Mouse (Mus musculus) embryonic facial prominence, embryonic 14.5 days (tissue): Measurements from ENCODE around the gene Frmpd4. TPM values are rescaled to one million over a fixed set of nuclear protein-coding genes. Genes with fewer than 3 reads are reported as not detected.

Source experiments
- ATAC-seq: fragments of 200-750 bp; cut with Nextera tagmentation; 2 replicates; pipeline ENCODE4 v1.8.0; 2017; ENCODE audit warnings: low read depth, moderate number of reproducible peaks, moderate TSS enrichment
- DNase-seq: peaks from one replicate; pipeline ENCODE4 v3.0.0-alpha.2; 2015; ENCODE audit warnings: low spot score
- H3K27ac ChIP-seq: fragments of 300-500 bp; sonication (generic); replicated peaks from 2 replicates; pipeline ENCODE4 v1.5.1; 2014; ENCODE audit warnings: low read depth, mild to moderate bottlenecking, low read length, moderate library complexity
- H3K27me3 ChIP-seq: fragments of 300-500 bp; sonication (generic); replicated peaks from 2 replicates; pipeline ENCODE4 v1.6.1; 2014; ENCODE audit warnings: low read length; ENCODE audit not compliant: control insufficient read depth, insufficient read depth
- H3K36me3 ChIP-seq: fragments of 300-500 bp; sonication (generic); 2 replicates; pipeline ENCODE4 v1.6.1; 2014; ENCODE audit warnings: low read length, mixed read lengths; ENCODE audit not compliant: control insufficient read depth, insufficient read depth
- H3K4me1 ChIP-seq: fragments of 300-500 bp; sonication (generic); 2 replicates; pipeline ENCODE4 v1.6.1; 2014; ENCODE audit warnings: antibody characterized with exemption, low read length; ENCODE audit not compliant: control insufficient read depth, insufficient read depth
- H3K4me2 ChIP-seq: fragments of 300-500 bp; sonication (generic); 2 replicates; pipeline ENCODE4 v1.6.1; 2014; ENCODE audit warnings: low read depth, mild to moderate bottlenecking, low read length, moderate library complexity, mixed read lengths
- H3K4me3 ChIP-seq: fragments of 300-500 bp; sonication (generic); 2 replicates; pipeline ENCODE4 v1.5.1; 2014; ENCODE audit warnings: low read depth, mild to moderate bottlenecking, low read length
- H3K9ac ChIP-seq: fragments of 300-500 bp; sonication (generic); 2 replicates; pipeline ENCODE4 v1.6.1; 2014; ENCODE audit warnings: low read depth, mild to moderate bottlenecking, low read length, moderate library complexity, mixed read lengths
- H3K9me3 ChIP-seq: fragments of 300-500 bp; sonication (generic); 2 replicates; pipeline ENCODE4 v1.6.1; 2016; ENCODE audit warnings: low read length; ENCODE audit not compliant: control insufficient read depth
- WGBS: fragments of 180-500 bp; shearing (Covaris S2); extraction: QIAGEN DNeasy Blood & Tissue Kit; methylation state at CpG from one replicate; pipeline ENCODE4 v1.1.7; 2014; 5-methylcytosine and 5-hydroxymethylcytosine counted together
- polyA plus RNA-seq: library from polyadenylated mRNA; unstranded; fragments of >200 nt; fragmentation: Nextera tagmentation; extraction: Ambion mirVana; gene quantifications from 2 replicates; pipeline ENCODE4 v1.2.1, GENCODE M21; 2014

Gene Frmpd4
- polyA plus RNA-seq, 1 experiment from 2014 or later: 0.72 TPM

DNA sequence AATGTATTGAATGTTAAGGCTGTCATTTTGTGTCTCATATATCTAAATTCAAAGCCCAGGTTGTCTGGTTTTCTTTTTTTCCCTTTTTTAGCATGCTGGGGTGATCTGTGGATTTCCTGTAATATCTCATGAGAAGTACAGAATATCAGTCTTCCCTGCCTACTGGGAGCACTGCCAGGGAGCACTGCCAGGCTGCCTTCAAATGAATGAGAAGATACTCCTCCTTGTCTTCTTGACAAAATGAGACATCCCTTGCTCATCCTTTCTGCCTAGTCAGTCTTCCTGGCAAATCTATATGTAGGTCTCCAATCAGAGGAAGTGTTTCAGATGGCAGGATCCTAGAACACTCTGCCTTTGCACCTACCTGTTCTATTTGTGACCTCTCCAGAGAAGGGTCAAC is 535.4 kb downstream of the Frmpd4 start:
- no peak for ATAC-seq
- H3K9ac ChIP-seq: no peak overlapping the region

DNA sequence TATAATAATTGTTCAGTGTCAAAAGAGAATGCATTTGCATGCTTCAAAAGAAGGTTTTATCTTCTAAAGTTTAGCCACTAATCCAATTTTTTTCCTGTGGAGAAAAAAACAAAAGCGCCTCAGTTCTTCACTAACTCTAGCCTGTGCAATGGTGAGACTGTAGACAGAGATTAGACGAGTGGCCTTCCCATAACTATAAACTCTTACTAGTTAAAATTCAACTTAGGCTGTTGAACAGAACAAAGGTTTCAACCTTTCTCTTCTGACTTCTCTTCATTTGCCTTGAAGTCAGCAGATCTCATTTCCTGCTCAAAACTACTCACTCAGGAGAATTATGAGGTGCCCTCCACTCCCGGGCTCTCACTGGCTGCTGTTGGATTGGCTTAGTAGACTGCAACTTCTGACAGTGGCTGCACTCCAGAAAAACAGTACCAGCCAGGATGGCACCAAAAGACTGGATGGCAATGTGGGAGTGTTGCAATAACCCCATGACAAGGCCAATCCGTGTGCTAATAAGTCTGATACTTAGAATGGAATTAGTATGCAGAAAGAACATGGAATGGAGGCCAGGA is 556.4 kb downstream of the Frmpd4 start:
- H3K36me3 ChIP-seq: no peaks in the 10 kb centered on the region
- H3K27ac ChIP-seq: no peak overlapping the region
- ATAC-seq (no peak), DNase-seq (no peak)
- H3K9ac ChIP-seq: no peak overlapping the region
- H3K4me2 ChIP-seq: no peak overlapping the region
- 84% methylated on average over 4 of the region's 4 CpGs for WGBS
- H3K27me3 ChIP-seq: peaks cover 14% of the 10 kb centered on the region
- H3K4me1 ChIP-seq: no peaks in the 10 kb centered on the region
- H3K4me3 ChIP-seq: no peak overlapping the region
- H3K9me3 ChIP-seq: no peaks in the 10 kb centered on the region

More for the DNA sequence above, 535.4 kb downstream of the Frmpd4 start:
- no peak overlapping the region for H3K4me2 ChIP-seq
- DNase-seq: no peak
- no peaks in the 10 kb centered on the region for H3K9me3 ChIP-seq
- H3K4me3 ChIP-seq: no peak overlapping the region
- H3K27me3 ChIP-seq: peaks cover 8% of the 10 kb centered on the region
- H3K4me1 ChIP-seq: no peaks in the 10 kb centered on the region
- H3K27ac ChIP-seq: no peak overlapping the region
- no peaks in the 10 kb centered on the region for H3K36me3 ChIP-seq

DNA sequence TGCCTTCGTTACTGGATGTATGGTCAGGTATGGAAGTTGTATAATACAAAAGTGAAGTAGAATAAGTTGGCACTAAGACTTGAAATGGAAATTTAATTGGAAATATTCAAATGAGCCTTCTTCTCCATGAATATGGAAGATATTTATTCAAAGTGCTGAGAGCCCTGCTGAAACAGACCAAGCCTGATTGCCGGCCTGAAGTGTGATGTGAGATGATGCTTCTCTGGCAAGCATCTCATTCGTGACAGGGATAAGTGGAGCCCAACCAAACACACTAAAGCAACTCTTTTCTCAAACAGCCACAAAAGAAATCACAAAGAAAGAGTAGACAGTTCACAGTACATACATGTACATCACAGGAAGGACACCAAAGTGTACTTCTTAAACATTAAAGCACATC is 559.2 kb downstream of the Frmpd4 start:
- no peak for ATAC-seq
- no peak overlapping the region for H3K4me3 ChIP-seq
- H3K9me3 ChIP-seq: no peaks in the 10 kb centered on the region
- no peaks in the 10 kb centered on the region for H3K4me1 ChIP-seq
- H3K27me3 ChIP-seq: peaks cover 11% of the 10 kb centered on the region; the same call in 1 of the 2 replicates
- no peak for DNase-seq
- no peak overlapping the region for H3K9ac ChIP-seq
- H3K4me2 ChIP-seq: no peak overlapping the region
- no peak overlapping the region for H3K27ac ChIP-seq
- H3K36me3 ChIP-seq: no peaks in the 10 kb centered on the region
- 80% methylated on average over 3 of the region's 3 CpGs for WGBS

DNA sequence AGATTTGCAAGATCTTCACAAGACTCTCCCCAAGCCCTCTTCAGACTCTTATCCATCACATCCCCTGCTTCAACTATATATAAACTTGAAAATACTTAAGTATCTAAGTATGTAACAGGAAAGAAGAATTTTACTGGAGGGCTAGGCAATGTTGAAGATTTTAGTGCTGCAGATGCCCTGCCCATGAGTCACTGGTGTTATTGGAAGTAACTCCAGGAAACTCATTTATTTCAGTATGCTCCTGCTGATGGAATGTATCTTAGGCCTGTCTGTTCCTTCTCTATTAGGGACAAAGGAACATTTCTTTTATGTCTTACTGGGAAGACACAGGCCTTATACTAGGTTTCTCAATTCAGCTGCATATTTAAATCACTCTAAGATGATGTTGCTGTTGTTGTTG is 592.2 kb downstream of the Frmpd4 start:
- no peak for ATAC-seq

DNA sequence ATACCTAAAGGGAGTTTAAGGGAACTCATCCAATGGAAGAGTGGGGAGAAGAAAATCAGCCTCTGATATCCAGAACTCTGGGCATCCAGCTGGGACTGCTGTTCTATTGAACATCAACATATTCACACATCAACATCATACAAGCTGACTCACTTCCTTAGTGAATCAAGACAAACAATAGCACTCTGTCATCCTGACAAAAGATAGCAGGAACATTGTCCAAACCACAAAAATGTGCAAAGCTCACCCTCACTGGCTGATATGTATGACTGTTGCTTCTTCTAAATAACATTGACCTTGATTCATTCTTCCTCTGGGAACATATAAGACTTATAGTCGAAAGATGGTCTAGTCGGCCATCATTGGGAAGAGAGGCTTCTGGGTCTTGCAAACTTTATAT is 625.8 kb downstream of the Frmpd4 start:
- H3K9ac ChIP-seq: no peak overlapping the region
- ATAC-seq: no peak
- no peak overlapping the region for H3K4me2 ChIP-seq
- H3K4me1 ChIP-seq: no peaks in the 10 kb centered on the region
- H3K9me3 ChIP-seq: no peaks in the 10 kb centered on the region
- WGBS: 86% methylated on average over 2 of the region's 2 CpGs
- H3K36me3 ChIP-seq: no peaks in the 10 kb centered on the region
- H3K4me3 ChIP-seq: no peak overlapping the region
- DNase-seq: peak; percentile 0
- H3K27me3 ChIP-seq: peaks cover 13% of the 10 kb centered on the region
- H3K27ac ChIP-seq: no peak overlapping the region

More for the DNA sequence above, 592.2 kb downstream of the Frmpd4 start:
- H3K36me3 ChIP-seq: no peaks in the 10 kb centered on the region
- H3K4me2 ChIP-seq: no peak overlapping the region
- no peaks in the 10 kb centered on the region for H3K4me1 ChIP-seq
- no peaks in the 10 kb centered on the region for H3K9me3 ChIP-seq
- no peak overlapping the region for H3K4me3 ChIP-seq
- DNase-seq: no peak
- no peak overlapping the region for H3K27ac ChIP-seq
- no peak overlapping the region for H3K9ac ChIP-seq
- H3K27me3 ChIP-seq: peaks cover 3% of the 10 kb centered on the region; the same call in 1 of the 2 replicates

DNA sequence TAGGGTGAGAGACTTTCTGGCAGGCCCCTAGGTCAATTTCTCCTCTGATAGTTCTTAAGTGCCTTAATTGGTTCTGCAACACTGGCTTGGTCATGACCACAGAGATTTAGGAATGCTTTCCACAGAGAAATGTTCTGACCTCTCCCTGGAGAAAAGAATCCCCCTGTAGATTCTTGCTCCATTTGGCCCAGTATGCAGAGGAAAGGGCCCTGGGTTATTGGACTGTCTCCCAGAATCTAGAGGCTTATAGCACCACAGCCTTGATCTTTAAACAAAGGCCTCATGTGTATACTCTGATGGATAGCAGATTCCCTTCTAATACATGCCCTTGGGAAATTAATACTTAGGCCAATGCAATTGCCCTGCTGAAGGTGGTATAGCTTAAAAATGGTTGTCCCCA is 667.5 kb downstream of the Frmpd4 start:
- Histone ChIP-seq H3K27ac (no peak overlapping the region), H3K36me3 (no peaks in the 10 kb centered on the region), H3K4me1 (no peaks in the 10 kb centered on the region), H3K9me3 (no peaks in the 10 kb centered on the region), H3K9ac (no peak overlapping the region), H3K4me3 (no peak overlapping the region), H3K27me3 (0 out of 2 replicates have a peak, but pooled peaks cover 8% of the 10 kb centered on the region), H3K4me2 (no peak overlapping the region)
- DNase-seq (peak; percentile 1), ATAC-seq (no peak)

DNA sequence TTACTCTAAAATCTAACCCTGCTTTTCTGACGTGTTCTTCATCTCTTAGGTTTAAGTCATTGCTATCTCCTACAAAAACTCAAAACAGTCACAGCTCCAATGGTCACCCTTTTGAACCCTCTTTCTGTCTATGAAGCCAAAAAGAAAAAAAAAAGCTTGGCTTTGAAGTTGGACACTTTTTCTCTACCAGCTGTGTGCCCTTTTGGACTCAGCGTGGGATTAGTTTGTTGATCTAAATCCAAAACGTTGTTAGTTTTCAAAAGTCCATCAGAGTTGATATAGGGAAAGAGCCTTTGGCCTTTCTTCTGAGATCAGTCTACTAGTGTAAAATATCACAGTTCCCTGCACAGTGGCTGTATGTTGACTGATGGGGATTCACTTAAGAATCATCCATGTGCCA is 676.0 kb downstream of the Frmpd4 start:
- 74% methylated on average over 3 of the region's 3 CpGs for WGBS
- no peak overlapping the region for H3K4me3 ChIP-seq
- H3K27me3 ChIP-seq: peaks cover 17% of the 10 kb centered on the region; the same call in 1 of the 2 replicates
- no peak overlapping the region for H3K4me2 ChIP-seq
- no peaks in the 10 kb centered on the region for H3K9me3 ChIP-seq
- H3K9ac ChIP-seq: no peak overlapping the region
- H3K27ac ChIP-seq: no peak overlapping the region
- no peaks in the 10 kb centered on the region for H3K4me1 ChIP-seq
- DNase-seq (no peak), ATAC-seq (no peak)
- no peaks in the 10 kb centered on the region for H3K36me3 ChIP-seq

DNA sequence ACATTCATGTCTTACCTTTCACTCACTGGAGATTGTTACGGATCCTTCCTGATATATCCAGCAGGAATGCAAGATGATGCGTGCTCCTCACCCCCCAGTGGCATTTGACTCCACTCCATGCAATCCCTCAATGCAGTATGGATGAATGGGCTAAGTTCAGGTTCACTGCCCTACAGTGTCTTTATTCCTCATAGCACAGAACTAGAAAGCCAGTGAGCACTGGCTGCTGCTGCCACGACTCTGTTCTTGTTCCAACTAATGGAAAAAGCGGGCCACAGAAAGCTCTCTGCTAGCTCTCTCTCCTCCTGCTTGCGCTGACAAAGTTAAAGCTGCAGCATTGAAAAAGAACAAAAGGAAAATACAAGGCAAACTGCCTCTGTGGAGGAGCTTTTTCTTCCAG is 722.2 kb downstream of the Frmpd4 start:
- Histone ChIP-seq H3K27ac (no peak overlapping the region), H3K27me3 (peaks cover 3% of the 10 kb centered on the region; the same call in 1 of the 2 replicates), H3K4me2 (no peak overlapping the region), H3K9ac (no peak overlapping the region), H3K9me3 (no peaks in the 10 kb centered on the region), H3K4me3 (no peak overlapping the region), H3K4me1 (no peaks in the 10 kb centered on the region), H3K36me3 (no peaks in the 10 kb centered on the region)
- WGBS: 61% methylated on average over 5 of the region's 5 CpGs
- ATAC-seq: no peak
- DNase-seq: no peak

DNA sequence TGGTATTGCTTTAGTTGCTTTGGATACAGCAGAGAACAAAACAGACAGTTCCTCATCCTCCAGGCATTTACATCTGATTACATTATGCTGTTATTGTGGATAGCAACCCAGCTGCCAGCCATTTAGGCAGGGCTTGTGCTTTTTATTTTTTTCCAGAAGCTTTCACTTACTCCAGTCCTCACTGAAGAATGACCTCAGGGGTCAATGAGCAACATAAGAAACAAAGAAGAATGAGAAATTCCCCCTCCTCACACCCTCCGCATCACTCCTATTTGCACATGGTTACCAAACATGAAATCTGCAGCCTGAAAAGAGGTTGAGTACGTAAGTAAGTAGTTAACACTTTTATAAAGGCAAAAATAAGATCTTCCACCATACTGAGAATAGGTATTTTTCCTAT is 744.5 kb downstream of the Frmpd4 start:
- Histone ChIP-seq H3K9me3 (no peaks in the 10 kb centered on the region), H3K36me3 (no peaks in the 10 kb centered on the region), H3K27ac (no peak overlapping the region), H3K4me2 (no peak overlapping the region), H3K4me3 (no peak overlapping the region), H3K9ac (no peak overlapping the region), H3K27me3 (peaks cover 10% of the 10 kb centered on the region; the same call in 1 of the 2 replicates), H3K4me1 (no peaks in the 10 kb centered on the region)
- 44% methylated on average over 2 of the region's 2 CpGs for WGBS
- DNase-seq (no peak), ATAC-seq (no peak)
